Mouse (Mus musculus): ENCODE measurements around the gene Srgap2.
A peak's percentile ranks its signal among the peaks of the same experiment; 100 is the strongest.

Srgap2 gene

GRCm38 (mm10) chr1:131246433-131247395, 280.4 kb downstream of the Srgap2 start:
- peak; percentile 32 for DNase-seq (ENCODE audit: low read depth, low spot score)

GRCm38 (mm10) chr1:131245926-131246325, 281.2 kb downstream of the Srgap2 start:
- no peak for DNase-seq (ENCODE audit: low read depth, low spot score)

GRCm38 (mm10) chr1:131245089-131245856, 281.9 kb downstream of the Srgap2 start, which contains the start of gene Rassf5:
Gene Rassf5, minus strand, starts transcription at chr1:131245258.
- no peak for DNase-seq (ENCODE audit: low read depth, low spot score)

- DNase-seq (ENCODE audit: low read depth, low spot score) = no peak
Measured at GRCm38 (mm10) chr1:131244536-131245088, 282.5 kb downstream of the Srgap2 start.

GRCm38 (mm10) chr1:131242956-131243355, 284.2 kb downstream of the Srgap2 start:
- no peak for DNase-seq (ENCODE audit: low read depth, low spot score)

GRCm38 (mm10) chr1:131239576-131240193, 287.5 kb downstream of the Srgap2 start:
- no peak for DNase-seq (ENCODE audit: low read depth, low spot score)

- DNase-seq (ENCODE audit: low read depth, low spot score) = no peak
Measured at GRCm38 (mm10) chr1:131238931-131239381, 288.2 kb downstream of the Srgap2 start.

- no peak for DNase-seq (ENCODE audit: low read depth, low spot score)
Measured at GRCm38 (mm10) chr1:131236077-131236476, 291.1 kb downstream of the Srgap2 start.
